Mouse (Mus musculus): ENCODE results near the gene Tango6. TPM values are rescaled to one million over a fixed set of nuclear protein-coding genes. Genes with fewer than 3 reads are reported as not detected.
A peak's percentile ranks its signal among the peaks of the same experiment; 100 is the strongest.

The Tango6 gene
- polyA plus RNA-seq, 1 experiment, result 14.1 TPM

DNA sequence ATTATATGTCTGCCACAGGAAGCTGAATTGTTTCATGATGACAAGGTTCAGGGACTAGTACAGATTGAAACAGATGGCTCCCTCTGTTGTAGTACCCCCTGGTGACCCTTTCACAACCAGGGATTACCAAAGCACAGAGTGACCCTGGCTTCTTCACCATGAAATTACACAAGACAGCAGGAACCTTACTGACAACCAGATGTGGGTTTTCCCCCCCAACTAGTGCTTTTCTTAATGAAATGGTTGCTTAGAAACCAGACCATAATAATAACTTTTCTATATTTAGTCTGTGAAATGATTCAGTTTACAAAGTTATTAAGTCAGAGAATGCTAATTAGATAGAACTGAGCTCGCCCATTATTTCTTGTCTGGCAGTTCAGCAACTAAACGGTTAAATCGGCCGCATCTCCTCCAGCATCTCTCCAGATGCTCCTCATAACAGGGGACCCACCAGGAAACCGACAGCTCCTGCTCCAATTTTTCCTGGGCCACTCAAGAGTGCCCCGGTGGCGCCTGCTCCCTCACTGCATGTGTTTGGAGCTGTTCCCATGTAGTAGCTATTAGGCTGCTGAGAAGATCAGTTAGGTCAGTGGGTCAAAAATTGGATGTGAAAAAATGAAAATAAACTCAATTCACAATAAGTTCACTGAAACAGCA lies 79.1 kb downstream of the Tango6 start:
- Histone ChIP-seq H3K27me3 (ENCODE audit: control insufficient read depth, insufficient read depth, low read length, poor library complexity, severe bottlenecking) (no peaks in the 10 kb centered on the region), H3K4me3 (ENCODE audit: low read depth, low read length) (no peak overlapping the region), H3K9me3 (replicated peaks; ENCODE audit: control insufficient read depth, insufficient read depth, low read length, poor library complexity, severe bottlenecking) (no peaks in the 10 kb centered on the region), H3K36me3 (ENCODE audit: control insufficient read depth, insufficient read depth, low read length, poor library complexity, severe bottlenecking) (no peaks in the 10 kb centered on the region), H3K9ac (ENCODE audit: low read depth, poor library complexity, severe bottlenecking) (no peak overlapping the region), H3K4me1 (ENCODE audit: control insufficient read depth, insufficient read depth, low read length) (no peaks in the 10 kb centered on the region), H3K27ac (ENCODE audit: insufficient read depth, low read length) (no peak overlapping the region)
- no peak for TF ChIP-seq POLR2A (IDR thresholded peaks at IDR 0.05; ENCODE audit: insufficient read depth, low read length)
- TF ChIP-seq CTCF (IDR thresholded peaks at IDR 0.05; ENCODE audit: low read depth, low read length), result no peak
- no peak for TF ChIP-seq EP300 (IDR thresholded peaks at IDR 0.05; ENCODE audit: insufficient read depth, low read depth, low read length)

DNA sequence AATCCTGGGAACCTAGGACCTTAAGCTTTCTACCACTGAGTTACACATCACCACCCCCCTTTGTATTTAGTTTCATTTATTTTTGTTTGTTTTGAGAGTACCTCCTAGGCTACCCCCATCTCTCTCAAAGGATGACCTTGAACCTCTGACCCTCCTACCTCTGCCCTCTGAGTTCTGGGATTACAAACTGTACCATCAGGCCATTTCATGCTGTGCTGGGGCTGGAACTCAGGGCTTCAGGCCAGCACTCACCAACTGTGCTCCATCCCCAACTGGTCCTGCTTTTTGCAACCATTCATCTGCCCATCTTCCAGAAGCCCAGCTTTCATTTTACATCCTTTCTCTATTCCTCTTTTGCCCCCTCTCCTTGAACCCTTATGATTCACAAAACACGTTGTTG lies 81.7 kb downstream of the Tango6 start:
- Histone ChIP-seq H3K9me3 (replicated peaks; ENCODE audit: control insufficient read depth, insufficient read depth, low read length, poor library complexity, severe bottlenecking) (no peaks in the 10 kb centered on the region), H3K9ac (ENCODE audit: low read depth, poor library complexity, severe bottlenecking) (no peak overlapping the region), H3K4me3 (ENCODE audit: low read depth, low read length) (no peak overlapping the region), H3K27me3 (ENCODE audit: control insufficient read depth, insufficient read depth, low read length, poor library complexity, severe bottlenecking) (no peaks in the 10 kb centered on the region), H3K27ac (ENCODE audit: insufficient read depth, low read length) (no peak overlapping the region), H3K36me3 (ENCODE audit: control insufficient read depth, insufficient read depth, low read length, poor library complexity, severe bottlenecking) (no peaks in the 10 kb centered on the region), H3K4me1 (ENCODE audit: control insufficient read depth, insufficient read depth, low read length) (no peaks in the 10 kb centered on the region)
- TF ChIP-seq POLR2A (IDR thresholded peaks at IDR 0.05; ENCODE audit: insufficient read depth, low read length) (no peak), CTCF (IDR thresholded peaks at IDR 0.05; ENCODE audit: low read depth, low read length) (no peak), EP300 (IDR thresholded peaks at IDR 0.05; ENCODE audit: insufficient read depth, low read depth, low read length) (0 out of 2 replicates have a peak, but pooled peaks have one; percentile 25)

DNA sequence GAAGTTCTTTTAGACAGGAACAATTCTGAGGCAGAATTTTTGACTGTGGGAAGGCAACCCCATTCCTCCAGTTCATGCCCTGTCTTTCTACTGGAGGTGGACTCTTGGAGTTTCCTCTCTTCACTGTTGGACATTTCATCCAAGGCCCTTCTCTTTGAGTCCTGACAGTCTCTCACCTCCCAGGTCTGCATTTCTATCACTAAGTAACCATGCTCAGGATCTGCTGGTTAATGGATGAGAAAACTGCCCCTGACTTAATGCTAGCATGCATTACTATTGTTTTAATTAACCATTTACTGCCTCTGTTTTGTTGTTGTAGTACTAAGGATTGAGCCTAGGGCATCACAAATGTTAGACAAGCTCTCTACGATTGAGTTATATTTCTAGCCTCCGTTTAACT lies 82.7 kb downstream of the Tango6 start:
- H3K36me3 ChIP-seq (ENCODE audit: control insufficient read depth, insufficient read depth, low read length, poor library complexity, severe bottlenecking), result no peaks in the 10 kb centered on the region
- H3K4me3 ChIP-seq (ENCODE audit: low read depth, low read length), result no peak overlapping the region
- H3K27ac ChIP-seq (ENCODE audit: insufficient read depth, low read length), result no peak overlapping the region
- H3K9ac ChIP-seq (ENCODE audit: low read depth, poor library complexity, severe bottlenecking), result no peak overlapping the region
- no peaks in the 10 kb centered on the region for H3K4me1 ChIP-seq (ENCODE audit: control insufficient read depth, insufficient read depth, low read length)
- no peaks in the 10 kb centered on the region for H3K27me3 ChIP-seq (ENCODE audit: control insufficient read depth, insufficient read depth, low read length, poor library complexity, severe bottlenecking)
- H3K9me3 ChIP-seq (replicated peaks; ENCODE audit: control insufficient read depth, insufficient read depth, low read length, poor library complexity, severe bottlenecking), result no peaks in the 10 kb centered on the region
- no peak for TF ChIP-seq POLR2A (IDR thresholded peaks at IDR 0.05; ENCODE audit: insufficient read depth, low read length)
- no peak for TF ChIP-seq EP300 (IDR thresholded peaks at IDR 0.05; ENCODE audit: insufficient read depth, low read depth, low read length)
- TF ChIP-seq CTCF (IDR thresholded peaks at IDR 0.05; ENCODE audit: low read depth, low read length), result no peak

DNA sequence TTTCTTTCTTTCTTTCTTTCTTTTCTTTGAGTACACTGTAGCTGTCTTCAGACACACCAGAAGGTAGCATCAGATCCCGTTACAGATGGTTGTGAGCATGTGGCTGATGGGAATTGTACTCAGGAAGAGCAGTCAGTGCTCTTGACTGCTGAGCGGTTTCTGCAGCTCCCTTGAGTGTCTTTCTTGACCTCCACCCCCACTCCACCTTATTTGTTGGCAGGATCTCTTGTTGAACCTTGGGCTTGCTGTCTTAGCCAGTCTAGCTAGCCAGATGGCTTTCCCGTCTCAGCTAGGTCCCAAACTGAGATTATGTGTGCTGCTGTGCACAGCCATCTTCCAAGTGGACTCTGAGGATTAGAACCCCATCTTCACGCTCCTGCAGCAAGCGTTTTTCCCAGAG lies 83.9 kb downstream of the Tango6 start:
- no peak overlapping the region for H3K4me3 ChIP-seq (ENCODE audit: low read depth, low read length)
- no peak overlapping the region for H3K9ac ChIP-seq (ENCODE audit: low read depth, poor library complexity, severe bottlenecking)
- no peak overlapping the region for H3K27ac ChIP-seq (ENCODE audit: insufficient read depth, low read length)
- H3K36me3 ChIP-seq (ENCODE audit: control insufficient read depth, insufficient read depth, low read length, poor library complexity, severe bottlenecking), result no peaks in the 10 kb centered on the region
- H3K4me1 ChIP-seq (ENCODE audit: control insufficient read depth, insufficient read depth, low read length), result no peaks in the 10 kb centered on the region
- TF ChIP-seq EP300 (IDR thresholded peaks at IDR 0.05; ENCODE audit: insufficient read depth, low read depth, low read length) (no peak), CTCF (IDR thresholded peaks at IDR 0.05; ENCODE audit: low read depth, low read length) (no peak), POLR2A (IDR thresholded peaks at IDR 0.05; ENCODE audit: insufficient read depth, low read length) (no peak)
- H3K27me3 ChIP-seq (ENCODE audit: control insufficient read depth, insufficient read depth, low read length, poor library complexity, severe bottlenecking), result no peaks in the 10 kb centered on the region
- H3K9me3 ChIP-seq (replicated peaks; ENCODE audit: control insufficient read depth, insufficient read depth, low read length, poor library complexity, severe bottlenecking), result no peaks in the 10 kb centered on the region

DNA sequence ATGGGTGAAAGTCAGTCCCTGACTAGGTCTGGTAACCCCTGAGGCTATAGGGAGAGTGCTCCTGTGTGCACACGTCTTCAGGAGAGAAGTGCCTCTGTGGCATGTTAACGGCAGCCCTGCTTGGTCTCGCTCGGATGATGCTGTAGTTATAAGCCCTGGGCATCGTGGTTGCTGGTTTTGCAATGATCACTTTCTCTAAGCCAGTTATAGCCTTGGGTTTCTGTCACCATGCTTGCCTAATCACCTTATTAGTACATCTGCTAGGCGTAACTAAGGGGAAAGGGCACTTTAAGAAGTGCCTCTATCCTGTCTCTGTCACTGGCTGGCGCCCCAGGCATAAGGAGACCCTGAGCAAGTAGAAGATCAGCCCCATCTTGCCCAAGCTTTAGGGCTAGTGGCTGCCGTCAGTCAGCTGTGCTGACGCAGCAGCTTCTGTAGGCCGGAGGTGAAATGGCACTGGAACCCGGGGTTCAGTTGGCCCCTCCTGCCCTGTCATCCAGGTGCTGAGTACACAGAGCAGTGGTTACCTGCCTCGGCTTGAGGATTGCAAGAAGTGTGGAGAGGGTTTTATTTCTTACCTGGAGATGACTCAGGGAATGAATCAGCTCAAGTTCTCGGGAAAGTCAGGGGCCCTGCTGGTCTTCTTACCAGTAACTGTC lies 86.4 kb downstream of the Tango6 start:
- no peak overlapping the region for H3K27ac ChIP-seq (ENCODE audit: insufficient read depth, low read length)
- no peaks in the 10 kb centered on the region for H3K36me3 ChIP-seq (ENCODE audit: control insufficient read depth, insufficient read depth, low read length, poor library complexity, severe bottlenecking)
- no peak overlapping the region for H3K4me3 ChIP-seq (ENCODE audit: low read depth, low read length)
- H3K4me1 ChIP-seq (ENCODE audit: control insufficient read depth, insufficient read depth, low read length), result no peaks in the 10 kb centered on the region
- TF ChIP-seq CTCF (IDR thresholded peaks at IDR 0.05; ENCODE audit: low read depth, low read length) (no peak), EP300 (IDR thresholded peaks at IDR 0.05; ENCODE audit: insufficient read depth, low read depth, low read length) (no peak), POLR2A (IDR thresholded peaks at IDR 0.05; ENCODE audit: insufficient read depth, low read length) (no peak)
- no peak overlapping the region for H3K9ac ChIP-seq (ENCODE audit: low read depth, poor library complexity, severe bottlenecking)
- H3K27me3 ChIP-seq (ENCODE audit: control insufficient read depth, insufficient read depth, low read length, poor library complexity, severe bottlenecking), result no peaks in the 10 kb centered on the region
- H3K9me3 ChIP-seq (replicated peaks; ENCODE audit: control insufficient read depth, insufficient read depth, low read length, poor library complexity, severe bottlenecking), result no peaks in the 10 kb centered on the region

DNA sequence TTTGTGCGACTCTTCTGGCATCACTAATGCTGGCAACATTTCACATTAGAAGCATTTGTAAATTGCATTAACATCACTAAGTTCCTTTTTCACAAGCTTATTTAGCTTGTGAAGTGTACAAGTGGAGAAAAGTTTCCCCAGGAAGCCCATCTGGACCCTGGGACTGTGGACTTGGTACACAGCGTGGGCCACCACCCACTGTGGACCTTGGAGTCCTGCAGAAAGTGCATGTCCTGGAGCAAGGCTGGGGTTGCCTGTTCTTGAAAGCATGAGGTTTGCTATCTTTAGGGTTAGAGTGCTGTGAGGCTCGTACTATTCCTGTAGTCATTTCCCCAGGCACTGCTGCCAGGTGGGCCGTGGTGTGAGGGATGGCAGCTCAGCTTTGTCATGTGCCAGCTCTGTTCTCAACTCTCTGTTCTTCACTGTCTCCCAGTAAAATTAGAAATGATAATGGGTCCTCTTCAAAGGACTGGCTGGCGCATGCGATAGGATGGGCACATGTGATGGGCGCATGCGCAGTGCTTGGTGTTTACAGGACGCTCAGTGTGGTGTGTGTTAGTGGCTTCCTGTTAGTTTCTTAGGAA lies 87.8 kb downstream of the Tango6 start:
- H3K9me3 ChIP-seq (replicated peaks; ENCODE audit: control insufficient read depth, insufficient read depth, low read length, poor library complexity, severe bottlenecking), result no peaks in the 10 kb centered on the region
- no peak for TF ChIP-seq EP300 (IDR thresholded peaks at IDR 0.05; ENCODE audit: insufficient read depth, low read depth, low read length)
- no peak overlapping the region for H3K4me3 ChIP-seq (ENCODE audit: low read depth, low read length)
- no peak overlapping the region for H3K9ac ChIP-seq (ENCODE audit: low read depth, poor library complexity, severe bottlenecking)
- no peaks in the 10 kb centered on the region for H3K27me3 ChIP-seq (ENCODE audit: control insufficient read depth, insufficient read depth, low read length, poor library complexity, severe bottlenecking)
- H3K36me3 ChIP-seq (ENCODE audit: control insufficient read depth, insufficient read depth, low read length, poor library complexity, severe bottlenecking), result no peaks in the 10 kb centered on the region
- no peak overlapping the region for H3K27ac ChIP-seq (ENCODE audit: insufficient read depth, low read length)
- no peaks in the 10 kb centered on the region for H3K4me1 ChIP-seq (ENCODE audit: control insufficient read depth, insufficient read depth, low read length)
